11 mouse cellular contexts compared by ENCODE assay signal in the genomic region with DNA sequence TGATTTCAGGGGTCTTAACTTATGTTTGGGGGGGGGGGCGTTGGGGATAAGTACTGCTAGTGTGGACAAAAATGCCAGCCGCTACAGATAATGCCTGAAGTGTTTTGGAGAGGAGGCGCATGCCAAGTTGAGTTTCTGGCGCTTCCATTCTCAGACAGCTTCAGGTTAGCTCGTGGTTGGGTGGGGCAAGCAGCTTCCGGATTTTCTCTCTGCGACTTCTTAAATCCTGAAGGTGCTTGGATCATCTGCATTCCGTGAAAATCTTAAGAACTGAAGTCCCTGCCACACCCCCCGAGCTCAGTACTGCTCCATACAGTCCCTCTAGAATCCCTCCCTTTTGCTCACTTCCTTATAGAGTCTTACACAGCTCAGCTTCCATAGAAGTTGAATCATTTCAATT. TPM values are rescaled to one million over a fixed set of nuclear protein-coding genes. Genes with fewer than 3 reads are reported as not detected.
DNase-seq lines count a peak whose midpoint lies in the region; ATAC-seq lines count a peak whose summit lies in the region.
"Had no signal": no experiment of that assay in that cellular context is flagged by ENCODE, and none has a peak within 500 bp of the region (broad histone marks: within the 10 kb centered on the region; RNA-seq: fewer than 3 reads in every experiment).

No protein-coding gene starts in this region.

- H3K4me2 ChIP-seq in embryonic facial prominence, embryonic 15.5 days (replicated peaks) = 0 out of 2 replicates have a peak overlapping the region, but pooled peaks have one; percentile 94
- H3K4me2 ChIP-seq: midbrain, embryonic 13.5 days had no signal

- 47% methylated on average over 9 of the region's 9 CpGs for WGBS in embryonic facial prominence, embryonic 15.5 days

- no peaks in the 10 kb centered on the region for H3K36me3 ChIP-seq in embryonic facial prominence, embryonic 15.5 days
- H3K36me3 ChIP-seq: forebrain, embryonic 15.5 days; heart, embryonic 15.5 days; midbrain, embryonic 13.5 days had no signal

- H3K4me1 ChIP-seq in embryonic facial prominence, embryonic 15.5 days = peaks cover 34% of the 10 kb centered on the region

- H3K27ac ChIP-seq in embryonic facial prominence, embryonic 15.5 days (replicated peaks) = no peak overlapping the region
- H3K27ac ChIP-seq: forebrain, embryonic 15.5 days; heart, embryonic 15.5 days; midbrain, embryonic 13.5 days had no signal

- ATAC-seq in embryonic facial prominence, embryonic 15.5 days (ENCODE audit: insufficient number of reproducible peaks, low FRiP score, low TSS enrichment, low read depth) = no peak
- ATAC-seq: forebrain, embryonic 15.5 days; midbrain, embryonic 13.5 days had no signal

- H3K9ac ChIP-seq in embryonic facial prominence, embryonic 15.5 days = no peak overlapping the region
- H3K9ac ChIP-seq: forebrain, embryonic 15.5 days; heart, embryonic 15.5 days; midbrain, embryonic 13.5 days had no signal

- H3K27me3 ChIP-seq in embryonic facial prominence, embryonic 15.5 days = 0 out of 2 replicates have a peak, but pooled peaks cover 3% of the 10 kb centered on the region
- H3K27me3 ChIP-seq: heart, embryonic 15.5 days had no signal

- no peaks in the 10 kb centered on the region for H3K9me3 ChIP-seq in embryonic facial prominence, embryonic 15.5 days (replicated peaks)
- H3K9me3 ChIP-seq: forebrain, embryonic 15.5 days; heart, embryonic 15.5 days; midbrain, embryonic 13.5 days had no signal

- DNase-seq in cerebellum, adult 9-11 months = peak; percentile 57
- no peak for DNase-seq in cerebellum, postnatal 4 days (ENCODE audit: low spot score in 2 of 2)
- DNase-seq in kidney, adult 11 months = peak; percentile 30
- DNase-seq in kidney, postnatal 10 days = no peak
- peak; percentile 14 for DNase-seq in 3134 (ENCODE audit: extremely low read depth, insufficient read length, low spot score)
- DNase-seq in Muller cell, postnatal 12 days (ENCODE audit: inconsistent ontology term) = no peak
- DNase-seq in yolk sac, embryonic 10.5 days (ENCODE audit: low spot score) = no peak

- H3K4me3 ChIP-seq in embryonic facial prominence, embryonic 15.5 days (replicated peaks) = no peak overlapping the region
- H3K4me3 ChIP-seq: forebrain, embryonic 15.5 days; heart, embryonic 15.5 days; midbrain, embryonic 13.5 days had no signal

RNA-seq across cellular contexts. Expression of a gene that starts 3.0 kb away (rescaled TPM):
- 6.9 and 7.5 TPM in 2 replicates for polyA plus RNA-seq in embryonic facial prominence, embryonic 15.5 days (2015; fragmentation: Nextera tagmentation; extraction: Ambion mirVana)

Comparison
In these comparisons a context has a peak if more than half of its experiments do, and no peak if none do; other contexts are left out.
1. DNase-seq: peak in cerebellum, adult 9-11 months (single experiment), kidney, adult 11 months (single experiment) and 3134 (single experiment); none in cerebellum, postnatal 4 days (0 of 2), kidney, postnatal 10 days (single experiment), Muller cell, postnatal 12 days (single experiment) and yolk sac, embryonic 10.5 days (single experiment).